Mouse (Mus musculus): ENCODE measurements around the gene BC052040. TPM values are rescaled to one million over a fixed set of nuclear protein-coding genes. Genes with fewer than 3 reads are reported as not detected.

The BC052040 gene
- polyA plus RNA-seq, 1 experiment from 2014 or later = 18.3 TPM

DNA sequence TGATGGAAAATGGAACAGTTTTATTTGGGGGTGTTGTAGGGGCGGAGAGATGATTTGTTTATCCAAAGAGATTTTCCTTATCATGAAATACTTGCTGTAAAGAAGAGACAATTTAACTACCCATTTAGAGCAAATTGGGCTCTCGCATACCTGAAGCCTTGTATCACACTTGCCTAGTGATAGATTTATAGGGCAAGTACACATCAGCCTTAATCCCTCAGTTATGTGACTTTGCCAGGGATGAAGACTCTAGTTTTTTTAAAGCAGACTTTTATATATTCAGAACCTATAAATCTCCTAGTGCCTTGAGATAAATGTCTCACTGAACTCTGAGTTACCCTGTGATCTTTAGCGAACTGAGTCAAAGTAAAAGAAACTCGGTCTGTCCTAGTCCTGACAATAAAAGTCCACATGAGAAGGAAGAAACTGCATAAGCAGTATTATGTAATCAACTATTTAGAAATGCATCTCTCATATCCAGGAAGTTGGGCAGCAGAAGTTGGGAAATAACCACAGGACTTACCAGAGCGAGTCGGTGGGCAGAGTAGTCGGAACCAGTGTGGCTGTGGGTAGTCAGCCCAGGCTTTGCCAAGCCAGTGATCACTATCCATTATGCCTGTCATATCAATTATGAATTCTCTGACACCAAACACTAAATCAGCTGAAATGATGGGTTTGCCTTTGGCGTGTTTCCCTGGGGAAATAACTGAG is 183.2 kb downstream of the BC052040 start:
- Histone ChIP-seq H3K4me1 (replicated peaks; ENCODE audit: control insufficient read depth, insufficient read depth, low read length) (no peaks in the 10 kb centered on the region), H3K9me3 (ENCODE audit: control insufficient read depth, low read length) (no peaks in the 10 kb centered on the region), H3K36me3 (ENCODE audit: control insufficient read depth, insufficient read depth) (no peaks in the 10 kb centered on the region), H3K27ac (ENCODE audit: low read length) (no peak overlapping the region), H3K27me3 (replicated peaks; ENCODE audit: control insufficient read depth, insufficient read depth, low read length) (no peaks in the 10 kb centered on the region), H3K4me2 (ENCODE audit: low read length) (no peak overlapping the region), H3K4me3 (replicated peaks; ENCODE audit: low read length) (no peak overlapping the region), H3K9ac (replicated peaks; ENCODE audit: low read depth, low read length) (no peak overlapping the region)
- 94% methylated on average over 8 of the region's 8 CpGs for WGBS
- ATAC-seq = no peak

DNA sequence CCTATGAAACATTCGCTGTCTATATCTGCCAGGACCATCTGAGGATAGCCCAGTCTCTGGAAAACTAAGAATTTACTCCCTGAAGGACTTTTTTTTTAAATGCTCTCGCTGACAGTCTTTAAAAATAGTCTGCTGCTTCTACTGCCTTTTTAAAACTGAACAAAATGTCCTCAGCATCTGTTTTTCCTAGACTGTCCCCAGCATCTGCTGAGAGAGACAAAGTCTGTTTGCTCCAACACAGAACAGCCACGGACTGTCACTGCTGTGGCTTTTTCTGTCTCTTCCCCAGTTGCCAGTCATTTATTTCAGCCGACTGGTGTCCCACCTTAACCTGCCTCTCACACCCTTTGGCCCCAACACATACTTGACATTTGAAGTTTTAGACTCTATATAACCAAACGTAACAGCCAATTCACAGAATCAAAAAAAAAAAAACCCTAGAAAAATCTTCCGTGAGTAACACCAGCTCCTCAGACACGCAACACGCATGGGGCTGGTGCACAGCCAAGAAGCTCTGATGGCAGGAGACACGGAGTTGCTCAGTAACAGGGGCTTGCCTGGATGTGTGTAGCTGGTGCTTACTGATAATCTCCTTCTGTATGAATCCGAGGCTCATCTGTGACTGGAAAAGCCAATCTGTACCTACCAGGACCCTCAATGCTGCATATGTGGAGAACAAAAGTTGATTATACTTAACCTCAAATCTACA is 188.2 kb downstream of the BC052040 start:
- no peaks in the 10 kb centered on the region for H3K4me1 ChIP-seq (replicated peaks; ENCODE audit: control insufficient read depth, insufficient read depth, low read length)
- 85% methylated on average over 10 of the region's 10 CpGs for WGBS
- ATAC-seq = no peak
- H3K9ac ChIP-seq (replicated peaks; ENCODE audit: low read depth, low read length) = no peak overlapping the region
- no peaks in the 10 kb centered on the region for H3K9me3 ChIP-seq (ENCODE audit: control insufficient read depth, low read length)
- H3K4me2 ChIP-seq (ENCODE audit: low read length) = no peak overlapping the region
- H3K27ac ChIP-seq (ENCODE audit: low read length) = no peak overlapping the region
- H3K4me3 ChIP-seq (replicated peaks; ENCODE audit: low read length) = no peak overlapping the region
- no peaks in the 10 kb centered on the region for H3K27me3 ChIP-seq (replicated peaks; ENCODE audit: control insufficient read depth, insufficient read depth, low read length)
- H3K36me3 ChIP-seq (ENCODE audit: control insufficient read depth, insufficient read depth) = no peaks in the 10 kb centered on the region

DNA sequence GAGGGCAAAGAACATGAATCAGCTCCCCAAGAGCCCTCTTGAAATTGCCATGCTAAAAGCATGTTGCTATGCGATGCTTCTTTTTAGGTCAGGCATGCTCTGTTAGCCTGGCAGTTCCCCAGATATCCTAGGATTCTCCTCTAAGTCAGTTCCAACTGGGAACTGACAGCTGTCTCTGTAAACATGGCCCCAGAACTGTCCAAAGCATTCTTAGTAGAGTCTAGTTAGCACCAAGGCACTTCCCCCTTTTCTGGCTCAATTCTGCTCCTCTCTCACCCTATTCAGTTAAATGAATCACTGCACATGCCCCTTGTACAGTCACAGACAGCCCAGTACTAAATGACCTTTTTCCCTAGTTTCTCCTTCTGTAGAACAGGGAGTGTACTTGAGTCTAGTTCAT is 191.2 kb downstream of the BC052040 start:
- whole genome bisulfite sequencing = 88% methylated on average over 1 of the region's 1 CpGs
- Histone ChIP-seq H3K9ac (replicated peaks; ENCODE audit: low read depth, low read length) (no peak overlapping the region), H3K27me3 (replicated peaks; ENCODE audit: control insufficient read depth, insufficient read depth, low read length) (no peaks in the 10 kb centered on the region), H3K27ac (ENCODE audit: low read length) (no peak overlapping the region), H3K4me1 (replicated peaks; ENCODE audit: control insufficient read depth, insufficient read depth, low read length) (no peaks in the 10 kb centered on the region), H3K9me3 (ENCODE audit: control insufficient read depth, low read length) (no peaks in the 10 kb centered on the region), H3K4me3 (replicated peaks; ENCODE audit: low read length) (no peak overlapping the region), H3K4me2 (ENCODE audit: low read length) (no peak overlapping the region), H3K36me3 (ENCODE audit: control insufficient read depth, insufficient read depth) (no peaks in the 10 kb centered on the region)
- ATAC-seq = no peak

DNA sequence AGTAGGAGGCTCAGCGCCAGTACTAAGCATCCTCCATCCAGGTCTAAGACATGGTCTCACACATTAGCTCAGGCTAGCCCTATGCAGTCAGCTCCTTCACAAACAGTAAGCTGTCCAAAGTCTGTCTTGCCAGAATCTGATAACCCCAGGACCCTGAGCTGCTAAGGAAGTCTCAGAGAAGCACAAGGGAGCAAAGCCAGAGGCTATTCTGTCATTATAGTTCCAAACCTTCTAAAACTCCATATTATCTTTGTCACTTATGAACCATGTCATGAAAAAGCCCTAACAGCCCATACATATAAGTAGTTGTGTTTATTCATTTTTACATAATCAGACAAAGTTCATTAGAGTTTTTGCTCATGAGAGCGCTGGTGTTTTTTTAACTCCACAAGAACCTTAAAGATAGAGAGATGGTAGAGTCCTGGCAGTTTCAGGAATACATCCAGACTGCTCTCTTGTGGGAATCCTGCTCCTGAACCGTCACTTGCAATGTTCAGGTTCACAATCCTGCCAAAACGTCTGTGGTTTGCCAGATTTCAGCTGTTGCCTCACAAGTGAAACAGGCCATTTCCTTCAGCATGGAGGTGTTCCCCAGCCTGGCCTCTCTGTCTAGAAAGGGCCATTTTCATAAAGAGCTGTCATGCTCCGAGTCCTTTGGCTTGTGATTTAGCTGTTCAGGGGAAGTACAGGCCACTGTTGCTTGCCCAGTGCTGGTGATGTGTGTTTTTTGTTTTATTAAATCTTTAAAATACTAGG is 192.8 kb downstream of the BC052040 start:
- Histone ChIP-seq H3K9ac (replicated peaks; ENCODE audit: low read depth, low read length) (no peak overlapping the region), H3K36me3 (ENCODE audit: control insufficient read depth, insufficient read depth) (no peaks in the 10 kb centered on the region), H3K4me2 (ENCODE audit: low read length) (no peak overlapping the region), H3K9me3 (ENCODE audit: control insufficient read depth, low read length) (no peaks in the 10 kb centered on the region), H3K27ac (ENCODE audit: low read length) (no peak overlapping the region), H3K27me3 (replicated peaks; ENCODE audit: control insufficient read depth, insufficient read depth, low read length) (no peaks in the 10 kb centered on the region), H3K4me1 (replicated peaks; ENCODE audit: control insufficient read depth, insufficient read depth, low read length) (no peaks in the 10 kb centered on the region), H3K4me3 (replicated peaks; ENCODE audit: low read length) (no peak overlapping the region)
- 75% methylated on average over 5 of the region's 5 CpGs for WGBS
- ATAC-seq = no peak

DNA sequence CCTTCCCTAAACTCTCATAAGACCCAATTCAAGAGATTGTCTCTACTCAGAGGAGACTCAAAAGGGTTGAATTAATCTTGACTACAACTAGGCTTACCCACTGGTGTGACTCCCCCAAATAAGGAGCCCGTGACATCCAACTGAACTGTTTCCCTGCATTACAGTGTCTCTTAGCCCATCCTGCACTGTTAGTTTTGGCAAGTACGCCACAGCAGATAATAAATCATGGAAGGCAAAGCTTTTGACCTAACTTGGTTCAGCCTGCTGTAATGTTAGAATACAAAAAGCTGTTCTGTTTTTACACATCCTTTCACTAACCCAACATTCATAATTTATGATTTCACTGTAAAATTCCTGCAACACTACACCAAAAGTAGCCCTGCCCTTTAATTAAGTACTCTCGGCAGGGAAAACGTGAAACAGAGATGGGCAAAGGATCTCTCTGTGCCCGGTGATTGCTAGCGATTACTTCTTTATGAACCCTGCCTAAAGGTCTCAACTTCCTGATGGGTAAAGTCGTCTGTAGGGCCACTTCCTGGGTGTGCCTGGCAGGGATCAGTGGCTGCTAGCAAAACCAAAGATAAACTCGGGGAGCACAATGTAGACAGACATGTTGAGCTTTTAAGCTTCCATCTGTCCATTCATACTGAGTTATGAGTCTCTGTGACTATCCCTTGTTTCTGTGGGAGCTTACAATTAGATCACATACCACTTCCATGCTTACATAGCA is 194.1 kb downstream of the BC052040 start:
- 86% methylated on average over 8 of the region's 8 CpGs for WGBS
- no peak overlapping the region for H3K9ac ChIP-seq (replicated peaks; ENCODE audit: low read depth, low read length)
- H3K9me3 ChIP-seq (ENCODE audit: control insufficient read depth, low read length) = no peaks in the 10 kb centered on the region
- no peaks in the 10 kb centered on the region for H3K36me3 ChIP-seq (ENCODE audit: control insufficient read depth, insufficient read depth)
- no peaks in the 10 kb centered on the region for H3K27me3 ChIP-seq (replicated peaks; ENCODE audit: control insufficient read depth, insufficient read depth, low read length)
- no peak for ATAC-seq
- no peaks in the 10 kb centered on the region for H3K4me1 ChIP-seq (replicated peaks; ENCODE audit: control insufficient read depth, insufficient read depth, low read length)
- no peak overlapping the region for H3K27ac ChIP-seq (ENCODE audit: low read length)
- no peak overlapping the region for H3K4me3 ChIP-seq (replicated peaks; ENCODE audit: low read length)
- no peak overlapping the region for H3K4me2 ChIP-seq (ENCODE audit: low read length)

DNA sequence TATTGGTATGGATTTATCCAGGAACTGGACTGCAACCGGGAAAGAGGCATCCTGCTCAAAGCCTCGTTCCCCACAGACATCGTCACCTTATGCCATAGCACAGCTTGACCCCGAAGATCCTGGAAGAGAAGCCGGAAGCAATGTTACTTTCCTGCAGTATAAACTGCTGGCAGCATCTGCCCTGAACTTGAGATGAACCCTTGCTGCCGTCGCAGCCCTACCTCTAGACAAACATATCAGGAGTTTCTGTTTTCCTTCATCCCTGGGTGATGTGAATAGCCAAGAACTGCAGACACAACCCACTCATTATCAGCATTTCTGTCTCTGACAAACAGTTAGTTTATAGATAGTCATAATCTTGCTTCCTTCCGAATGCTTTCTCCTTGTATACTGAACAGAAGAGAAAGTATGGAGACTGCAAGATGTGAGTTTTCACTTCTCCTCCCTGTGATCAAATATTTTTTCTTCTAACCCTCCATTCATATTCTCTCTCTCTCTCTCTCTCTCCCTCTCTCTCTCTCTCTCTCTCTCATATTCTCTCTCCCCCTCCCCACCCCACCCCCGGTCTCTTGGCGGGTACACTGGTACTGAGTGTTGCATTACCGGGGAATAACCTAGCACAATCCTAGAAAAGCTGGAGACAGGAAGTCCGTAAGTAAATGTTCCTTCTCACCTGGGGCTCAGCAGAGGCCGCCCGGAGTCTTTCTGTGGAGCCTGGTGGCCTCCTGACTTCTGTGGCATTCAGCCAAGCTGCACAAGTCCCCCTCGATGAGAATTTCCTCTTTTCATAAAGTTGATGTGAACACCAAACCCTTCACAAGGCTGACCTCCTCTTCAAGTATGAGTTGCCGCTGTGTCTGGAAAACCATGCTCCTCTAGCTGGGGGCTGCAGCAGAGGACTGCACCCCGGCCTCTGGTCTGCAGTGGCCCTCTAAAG is 195.7 kb downstream of the BC052040 start:
- no peak overlapping the region for H3K27ac ChIP-seq (ENCODE audit: low read length)
- no peaks in the 10 kb centered on the region for H3K27me3 ChIP-seq (replicated peaks; ENCODE audit: control insufficient read depth, insufficient read depth, low read length)
- H3K4me2 ChIP-seq (ENCODE audit: low read length) = no peak overlapping the region
- H3K9me3 ChIP-seq (ENCODE audit: control insufficient read depth, low read length) = no peaks in the 10 kb centered on the region
- H3K9ac ChIP-seq (replicated peaks; ENCODE audit: low read depth, low read length) = no peak overlapping the region
- no peaks in the 10 kb centered on the region for H3K4me1 ChIP-seq (replicated peaks; ENCODE audit: control insufficient read depth, insufficient read depth, low read length)
- 86% methylated on average over 17 of the region's 17 CpGs for WGBS
- no peaks in the 10 kb centered on the region for H3K36me3 ChIP-seq (ENCODE audit: control insufficient read depth, insufficient read depth)
- H3K4me3 ChIP-seq (replicated peaks; ENCODE audit: low read length) = no peak overlapping the region
- ATAC-seq = no peak

DNA sequence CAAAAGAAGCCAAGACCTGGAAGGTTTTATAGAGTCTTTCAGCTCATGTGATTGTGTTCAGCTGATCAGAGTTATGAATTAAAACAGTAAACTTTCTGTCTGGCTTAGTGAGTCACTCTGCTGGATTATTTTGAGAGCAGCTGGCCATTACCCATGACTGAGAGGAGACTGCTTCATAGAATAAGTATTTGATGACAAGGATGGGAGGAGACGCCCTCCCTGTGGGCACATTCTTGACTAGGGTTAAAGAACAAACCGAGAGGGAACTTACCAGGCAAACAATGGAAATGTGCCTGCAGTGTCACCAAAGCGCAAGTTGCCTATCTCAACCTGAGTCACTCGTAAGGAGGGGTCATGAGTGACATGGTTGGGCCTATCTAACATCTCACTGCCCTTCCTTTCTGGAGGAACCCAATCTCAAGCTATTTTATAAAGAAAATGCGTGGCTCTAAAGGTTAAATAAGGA is 199.1 kb downstream of the BC052040 start:
- Histone ChIP-seq H3K4me3 (replicated peaks; ENCODE audit: low read length) (no peak overlapping the region), H3K4me1 (replicated peaks; ENCODE audit: control insufficient read depth, insufficient read depth, low read length) (no peaks in the 10 kb centered on the region), H3K9me3 (ENCODE audit: control insufficient read depth, low read length) (no peaks in the 10 kb centered on the region), H3K27me3 (replicated peaks; ENCODE audit: control insufficient read depth, insufficient read depth, low read length) (no peaks in the 10 kb centered on the region), H3K36me3 (ENCODE audit: control insufficient read depth, insufficient read depth) (no peaks in the 10 kb centered on the region), H3K27ac (ENCODE audit: low read length) (no peak overlapping the region), H3K9ac (replicated peaks; ENCODE audit: low read depth, low read length) (no peak overlapping the region), H3K4me2 (ENCODE audit: low read length) (no peak overlapping the region)
- WGBS = 90% methylated on average over 5 of the region's 5 CpGs
- ATAC-seq = no peak

DNA sequence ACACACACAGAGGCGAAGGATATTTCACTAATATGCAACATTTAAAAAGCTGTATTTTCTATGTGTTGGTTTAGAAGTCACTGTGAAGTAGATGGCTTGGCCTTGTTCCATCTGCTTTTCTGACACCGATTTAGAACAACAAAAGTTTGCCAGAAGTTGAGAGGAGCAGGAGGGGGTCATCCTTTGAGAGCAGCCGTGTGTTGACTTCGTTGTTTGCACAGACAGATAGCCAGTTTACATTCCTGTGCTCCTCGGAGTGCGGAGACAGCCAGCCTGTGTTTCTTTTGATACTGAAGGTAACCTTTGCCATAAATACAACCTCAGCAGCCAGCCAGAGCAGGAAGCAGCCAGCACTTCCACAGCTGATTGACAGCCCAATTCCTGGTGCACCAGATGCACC is 204.2 kb downstream of the BC052040 start:
- H3K9me3 ChIP-seq (ENCODE audit: control insufficient read depth, low read length) = no peaks in the 10 kb centered on the region
- WGBS = 45% methylated on average over 6 of the region's 6 CpGs

More for the DNA sequence above, 204.2 kb downstream of the BC052040 start:
- H3K27ac ChIP-seq (ENCODE audit: low read length) = no peak overlapping the region
- no peak for ATAC-seq
- H3K4me1 ChIP-seq (replicated peaks; ENCODE audit: control insufficient read depth, insufficient read depth, low read length) = no peaks in the 10 kb centered on the region
- H3K36me3 ChIP-seq (ENCODE audit: control insufficient read depth, insufficient read depth) = no peaks in the 10 kb centered on the region
- no peak overlapping the region for H3K9ac ChIP-seq (replicated peaks; ENCODE audit: low read depth, low read length)
- H3K4me2 ChIP-seq (ENCODE audit: low read length) = no peak overlapping the region
- H3K27me3 ChIP-seq (replicated peaks; ENCODE audit: control insufficient read depth, insufficient read depth, low read length) = no peaks in the 10 kb centered on the region
- H3K4me3 ChIP-seq (replicated peaks; ENCODE audit: low read length) = no peak overlapping the region
